17 mouse cellular contexts compared by ENCODE assay signal in the genomic region with DNA sequence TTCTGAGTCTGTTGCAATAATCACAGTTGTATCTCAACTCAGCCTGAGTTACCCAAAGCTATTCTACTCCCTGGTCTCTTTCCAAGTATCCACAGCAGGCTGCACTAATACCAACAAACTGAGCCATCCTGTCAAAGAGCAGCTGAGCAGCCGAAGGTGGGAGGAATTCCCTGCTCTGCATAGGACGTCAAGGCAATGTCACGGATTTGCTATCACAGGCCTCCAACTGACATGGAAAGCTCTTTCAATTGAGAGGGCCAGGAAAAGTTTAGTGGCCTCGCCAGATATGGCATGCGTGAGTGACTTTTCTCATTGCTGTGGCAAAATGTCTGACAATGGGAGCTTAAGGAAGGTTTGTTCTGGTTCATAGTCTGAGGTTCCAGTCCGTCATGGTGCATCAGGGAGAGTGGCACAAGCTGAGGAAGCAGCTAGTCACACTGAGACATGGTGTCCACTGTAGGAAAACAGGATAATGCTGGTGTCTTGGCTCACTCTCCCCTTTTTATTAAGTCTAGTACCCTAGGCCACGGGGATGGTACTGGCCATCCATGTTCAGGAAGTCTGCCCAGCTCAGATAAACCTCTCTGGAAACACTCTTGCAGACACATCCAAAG. TPM values are rescaled to one million over a fixed set of nuclear protein-coding genes. Genes with fewer than 3 reads are reported as not detected.
"Had no signal": no experiment of that assay in that cellular context is flagged by ENCODE, and none has a peak within 500 bp of the region (broad histone marks: within the 10 kb centered on the region; RNA-seq: fewer than 3 reads in every experiment).

No protein-coding gene starts in this region.

- H3K27me3 ChIP-seq: liver, embryonic 15.5 days; neural tube, embryonic 12.5 days had no signal

- H3K27ac ChIP-seq: kidney, postnatal 0 days; limb, embryonic 10.5 days; liver, embryonic 15.5 days; neural tube, embryonic 12.5 days; stomach, postnatal 0 days had no signal

- H3K4me3 ChIP-seq: limb, embryonic 10.5 days; liver, embryonic 15.5 days; neural tube, embryonic 12.5 days had no signal

- H3K4me1 ChIP-seq: liver, embryonic 15.5 days; megakaryocyte, embryonic 14.5 days; neural tube, embryonic 12.5 days had no signal

- H3K9ac ChIP-seq: liver, embryonic 15.5 days; lung, embryonic 14.5 days; neural tube, embryonic 12.5 days had no signal

- H3K4me2 ChIP-seq: liver, embryonic 11.5 days; liver, embryonic 15.5 days; lung, embryonic 14.5 days; neural tube, embryonic 12.5 days had no signal

- DNase-seq: kidney, adult 11 months; kidney, adult 9 months; kidney, postnatal 36 days; lung, embryonic 14.5 days; lung, postnatal 10 days; lung, postnatal 4 days; thymus, adult 2 months; thymus, postnatal 25 days had no signal

- H3K9me3 ChIP-seq: limb, embryonic 10.5 days; liver, embryonic 15.5 days; megakaryocyte, embryonic 14.5 days; neural tube, embryonic 12.5 days had no signal

- H3K36me3 ChIP-seq: limb, embryonic 10.5 days; liver, embryonic 15.5 days; neural tube, embryonic 12.5 days had no signal

RNA-seq across cellular contexts. Expression of a gene that starts 23.1 kb away (rescaled TPM):
- total RNA-seq: monocyte, adult 5-6 weeks; neutrophil, adult 5-6 weeks had no signal
- polyA plus RNA-seq: limb, embryonic 10.5 days; liver, embryonic 11.5 days; liver, embryonic 15.5 days; neural tube, embryonic 12.5 days had no signal
